Mouse (Mus musculus) C2C12 (cell line): ENCODE measurements at regions not wholly inside any gene's neighbourhood (a gene's known extent, or its start where the extent isn't known, plus 50 kb on each side); places are given as distances from the start of the nearest gene placed in this dataset.

Experiments used
- CEBPB ChIP-seq: IDR thresholded peaks from one replicate; pipeline ENCODE4 v1.6.1; 2011; ENCODE audit warnings: low read depth, mild to moderate bottlenecking, control low read depth, moderate library complexity
- CTCF ChIP-seq: IDR thresholded peaks from one replicate; pipeline ENCODE4 v1.5.1; 2011; ENCODE audit not compliant: control insufficient read depth, insufficient read depth, insufficient read length
- MAX ChIP-seq: IDR thresholded peaks from one replicate; pipeline ENCODE4 v1.6.1; 2011; ENCODE audit warnings: mild to moderate bottlenecking, control low read depth
- MYOD1 ChIP-seq: IDR thresholded peaks from one replicate; pipeline ENCODE4 v1.6.1; 2011; ENCODE audit warnings: low read depth; ENCODE audit not compliant: control insufficient read depth, insufficient read length
- MYOG ChIP-seq: IDR thresholded peaks from one replicate; pipeline ENCODE4 v1.6.1; 2011; ENCODE audit not compliant: control insufficient read depth, insufficient read length; ENCODE audit errors: extremely low read depth
- USF1 ChIP-seq: IDR thresholded peaks from one replicate; pipeline ENCODE4 v1.6.1; 2011; ENCODE audit warnings: low read depth, mild to moderate bottlenecking, control low read depth, moderate library complexity

GRCm38 (mm10) chr6:147885902-147886301 is 161.2 kb upstream of the Far2 start:
- no peak for TF ChIP-seq CTCF
- no peak for TF ChIP-seq MYOG
- TF ChIP-seq USF1 = no peak
- TF ChIP-seq CEBPB = no peak
- TF ChIP-seq MAX = no peak
- TF ChIP-seq MYOD1 = no peak
